In genomic region chr12:75766395-75766794, GRCm38 (mm10) we compare ENCODE assay signal across 12 mouse cellular contexts. TPM values are rescaled to one million over a fixed set of nuclear protein-coding genes. Genes with fewer than 3 reads are reported as not detected.
DNase-seq lines count a peak whose midpoint lies in the region; ATAC-seq and TF ChIP-seq lines count a peak whose summit lies in the region.
"Had no signal": no experiment of that assay in that cellular context is flagged by ENCODE, and none has a peak within 500 bp of the region (broad histone marks: within the 10 kb centered on the region; RNA-seq: fewer than 3 reads in every experiment).

No protein-coding gene starts in this region.

- H3K36me3 ChIP-seq in heart, adult 2 months (ENCODE audit: control insufficient read depth, insufficient read depth, low read length), result peaks cover 5% of the 10 kb centered on the region; the same call in 1 of the 2 replicates
- no peaks in the 10 kb centered on the region for H3K36me3 ChIP-seq in spleen, adult 2 months (ENCODE audit: control insufficient read depth, insufficient read depth, low read length)
- H3K36me3 ChIP-seq in kidney, postnatal 0 days (ENCODE audit: insufficient read depth, low read length), result no peaks in the 10 kb centered on the region
- H3K36me3 ChIP-seq in forebrain, embryonic 10.5 days (replicated peaks), result no peaks in the 10 kb centered on the region
- H3K36me3 ChIP-seq: embryonic facial prominence, embryonic 13.5 days had no signal

- H3K4me3 ChIP-seq in heart, adult 2 months, result no peak overlapping the region
- no peak overlapping the region for H3K4me3 ChIP-seq in spleen, adult 2 months (ENCODE audit: extremely low read depth, insufficient read depth, insufficient read length)
- H3K4me3 ChIP-seq in kidney, postnatal 0 days (replicated peaks; ENCODE audit: low read depth, low read length), result no peak overlapping the region
- no peak overlapping the region for H3K4me3 ChIP-seq in forebrain, embryonic 10.5 days
- H3K4me3 ChIP-seq: embryonic facial prominence, embryonic 13.5 days had no signal

- WGBS in heart, adult 2 months, result 30% methylated on average over 6 of the region's 6 CpGs
- WGBS in spleen, adult 2 months, result 57% methylated on average over 6 of the region's 6 CpGs
- 35% methylated on average over 6 of the region's 6 CpGs for WGBS in kidney, postnatal 0 days
- WGBS in forebrain, embryonic 10.5 days, result 77% methylated on average over 6 of the region's 6 CpGs

- H3K27me3 ChIP-seq in heart, adult 2 months (ENCODE audit: control insufficient read depth, insufficient read depth, low read length), result no peaks in the 10 kb centered on the region
- no peaks in the 10 kb centered on the region for H3K27me3 ChIP-seq in spleen, adult 2 months (ENCODE audit: control insufficient read depth, insufficient read depth, low read length)
- H3K27me3 ChIP-seq in kidney, postnatal 0 days (ENCODE audit: insufficient read depth, low read length), result no peaks in the 10 kb centered on the region
- H3K27me3 ChIP-seq in forebrain, embryonic 10.5 days (ENCODE audit: poor library complexity, severe bottlenecking), result no peaks in the 10 kb centered on the region
- H3K27me3 ChIP-seq: embryonic facial prominence, embryonic 13.5 days had no signal

- H3K27ac ChIP-seq in heart, adult 2 months, result peak overlapping the region; percentile 54
- H3K27ac ChIP-seq in spleen, adult 2 months (ENCODE audit: insufficient read depth, low read length), result peak overlapping the region; percentile 55
- peak overlapping the region; percentile 58; the same call in 1 of the 2 replicates for H3K27ac ChIP-seq in kidney, postnatal 0 days
- H3K27ac ChIP-seq in forebrain, embryonic 10.5 days, result no peak overlapping the region
- H3K27ac ChIP-seq: embryonic facial prominence, embryonic 13.5 days had no signal

- TF ChIP-seq POLR2A in heart, adult 2 months (IDR thresholded peaks at IDR 0.05; ENCODE audit: insufficient read depth, low read depth, low read length), result no peak
- TF ChIP-seq POLR2A in spleen, adult 2 months (IDR thresholded peaks at IDR 0.05; ENCODE audit: low read depth, low read length), result no peak

- H3K4me1 ChIP-seq in heart, adult 2 months (ENCODE audit: control insufficient read depth, insufficient read depth, low read length), result peaks cover 8% of the 10 kb centered on the region
- H3K4me1 ChIP-seq in spleen, adult 2 months (ENCODE audit: control insufficient read depth, insufficient read depth, insufficient read length), result no peaks in the 10 kb centered on the region
- H3K4me1 ChIP-seq in kidney, postnatal 0 days (replicated peaks; ENCODE audit: insufficient read depth, low read length), result no peaks in the 10 kb centered on the region
- peaks cover 8% of the 10 kb centered on the region for H3K4me1 ChIP-seq in forebrain, embryonic 10.5 days
- H3K4me1 ChIP-seq: embryonic facial prominence, embryonic 13.5 days had no signal

- H3K4me2 ChIP-seq in kidney, postnatal 0 days (ENCODE audit: low read length), result no peak overlapping the region
- H3K4me2 ChIP-seq: embryonic facial prominence, embryonic 13.5 days had no signal

- intact Hi-C loops in heart, adult 2 months (cut with DNase I), result no loop called here
- intact Hi-C loops in heart, postnatal 25 days (cut with DNase I), result no loop called here

- no peak for DNase-seq in heart, adult 2 months
- DNase-seq in heart, postnatal 25 days (ENCODE audit: low spot score), result no peak
- DNase-seq in spleen, adult 2 months (ENCODE audit: low read depth in 1 of 2, low spot score in 2 of 2), result no peak
- DNase-seq in spleen, postnatal 10 days (ENCODE audit: low spot score in 2 of 2), result no peak
- DNase-seq in kidney, postnatal 0 days (ENCODE audit: low spot score), result peak; percentile 46
- no peak for DNase-seq in layer of hippocampus, adult 9-11 months
- no peak for DNase-seq in forebrain, embryonic 10.5 days (ENCODE audit: extremely low spot score, low spot score)
- no peak for DNase-seq in layer of hippocampus, postnatal 25 days (ENCODE audit: extremely low spot score in 1 of 2, low spot score in 1 of 2)
- DNase-seq: cerebellum, adult 18-20 months; midbrain, embryonic 14.5 days had no signal

- TF ChIP-seq EP300 in heart, adult 2 months (IDR thresholded peaks at IDR 0.05; ENCODE audit: insufficient read depth, low read depth, low read length), result no peak

- H3K79me2 ChIP-seq in heart, adult 2 months (replicated peaks; ENCODE audit: control insufficient read depth, insufficient read depth, low read length), result no peaks in the 10 kb centered on the region

- no peak for ATAC-seq in kidney, postnatal 0 days (replicated peaks; ENCODE audit: low FRiP score, low read depth)
- ATAC-seq: intestine, postnatal 0 days had no signal

- no peak overlapping the region for H3K9ac ChIP-seq in heart, adult 2 months (ENCODE audit: low read depth, low read length)
- H3K9ac ChIP-seq in kidney, postnatal 0 days (ENCODE audit: low read depth, low read length), result no peak overlapping the region

- TF ChIP-seq CTCF in heart, adult 2 months (IDR thresholded peaks at IDR 0.05), result no peak
- no peak for TF ChIP-seq CTCF in spleen, adult 2 months (IDR thresholded peaks at IDR 0.05; ENCODE audit: extremely low read depth, insufficient read depth, insufficient read length, insufficient replicate concordance)
- TF ChIP-seq CTCF in kidney, postnatal 0 days (IDR thresholded peaks at IDR 0.05; ENCODE audit: low read depth), result no peak

- no peaks in the 10 kb centered on the region for H3K9me3 ChIP-seq in kidney, postnatal 0 days (replicated peaks; ENCODE audit: low read length)
- no peaks in the 10 kb centered on the region for H3K9me3 ChIP-seq in forebrain, embryonic 10.5 days
- H3K9me3 ChIP-seq: embryonic facial prominence, embryonic 13.5 days had no signal

RNA-seq across cellular contexts. Expression of gene Sgpp1, which starts 30.9 kb away (rescaled TPM):
- 10 to 100 TPM; 21.3 to 22.5 TPM for total RNA-seq in heart, adult 2 months (2021)
- 17.1 and 31.1 TPM in 2 replicates for polyA plus RNA-seq in heart, adult 2 months (2012; rRNA removed)
- total RNA-seq in heart, postnatal 25 days (2021), result 10 to 100 TPM; 18.2 to 19.9 TPM
- 26.0 and 34.9 TPM in 2 replicates for polyA plus RNA-seq in spleen, adult 2 months (2012; rRNA removed)
- polyA plus RNA-seq in kidney, postnatal 0 days (2015; fragmentation: Nextera tagmentation; extraction: Ambion mirVana), result 24.6 and 27.0 TPM in 2 replicates
- polyA plus RNA-seq in forebrain, embryonic 10.5 days (2016; fragmentation: Nextera tagmentation; extraction: Ambion mirVana), result 5.5 and 5.8 TPM in 2 replicates
- 10 to 100 TPM; 30.1 to 34.8 TPM for total RNA-seq in layer of hippocampus, postnatal 25 days (2021)

RNA-seq across cellular contexts. Expression of gene Syne2, which starts 51.5 kb away (rescaled TPM):
- 10 to 100 TPM; 33.1 to 33.6 TPM for total RNA-seq in heart, adult 2 months (2021)
- 21.7 and 30.3 TPM in 2 replicates for polyA plus RNA-seq in heart, adult 2 months (2012; rRNA removed)
- total RNA-seq in heart, postnatal 25 days (2021), result 10 to 100 TPM; 33.8 to 41.5 TPM
- polyA plus RNA-seq in spleen, adult 2 months (2012; rRNA removed), result 14.3 and 14.7 TPM in 2 replicates
- polyA plus RNA-seq in kidney, postnatal 0 days (2015; fragmentation: Nextera tagmentation; extraction: Ambion mirVana), result 37.2 and 47.5 TPM in 2 replicates
- polyA plus RNA-seq in forebrain, embryonic 10.5 days (2016; fragmentation: Nextera tagmentation; extraction: Ambion mirVana), result 95.5 and 108 TPM in 2 replicates
- total RNA-seq in layer of hippocampus, postnatal 25 days (2021), result 10 to 100 TPM; 23.0 to 25.5 TPM
